Mouse (Mus musculus): ENCODE data around the gene Rtbdn.

GRCm38 (mm10) chr8:84910551-84910950 is 36.2 kb upstream of the Rtbdn start:
- TF ChIP-seq CTCF (conservative IDR thresholded peaks at IDR 0.05; ENCODE audit: low read length) (no peak), POU5F1 (IDR thresholded peaks at IDR 0.05; ENCODE audit: borderline replicate concordance, low read length) (no peak), NANOG (IDR thresholded peaks at IDR 0.05; ENCODE audit: borderline replicate concordance, low read length) (no peak)
